Mouse (Mus musculus) ES-E14 (cell line): Measurements from ENCODE around the gene Pld5. TPM values are rescaled to one million over a fixed set of nuclear protein-coding genes. Genes with fewer than 3 reads are reported as not detected.

Experiments
- DNase-seq: peaks from one replicate; pipeline ENCODE4 v3.0.0-alpha.2; 2013; ENCODE audit warnings: low read depth, low spot score
- H3K27ac ChIP-seq: 2 replicates; pipeline ENCODE4 v1.5.1; 2012; ENCODE audit warnings: low read depth, mild to moderate bottlenecking, low read length, moderate library complexity, mixed read lengths; ENCODE audit not compliant: poor library complexity, insufficient read depth, severe bottlenecking
- H3K36me3 ChIP-seq: 2 replicates; pipeline ENCODE4 v1.6.1; 2012; ENCODE audit warnings: mild to moderate bottlenecking, low read length, moderate library complexity, mixed read lengths; ENCODE audit not compliant: control insufficient read depth, poor library complexity, insufficient read depth, severe bottlenecking
- H3K4me1 ChIP-seq, 2 experiments: fragments of 150-350 bp in 1 of 2; sonication (generic) in 1 of 2; 2 replicates each; pipeline ENCODE4 v1.6.1; 2012; ENCODE audit warnings: low read length in 2 of 2, mild to moderate bottlenecking in 1 of 2, mixed read lengths in 1 of 2; ENCODE audit not compliant: control insufficient read depth in 2 of 2, insufficient read depth in 2 of 2, poor library complexity in 1 of 2
- H3K4me3 ChIP-seq, 2 experiments: fragments of 150-350 bp in 1 of 2; sonication (generic) in 1 of 2; 2 replicates each; pipeline ENCODE4 v1.5.1; 2012; ENCODE audit warnings: low read length in 2 of 2, low read depth in 1 of 2, mild to moderate bottlenecking in 1 of 2, mixed read lengths in 1 of 2; ENCODE audit not compliant: insufficient read depth in 1 of 2, poor library complexity in 1 of 2, severe bottlenecking in 1 of 2
- H3K9ac ChIP-seq: 2 replicates; pipeline ENCODE4 v1.6.1; 2012; ENCODE audit warnings: low read depth, mild to moderate bottlenecking, low read length, mixed read lengths; ENCODE audit not compliant: poor library complexity, insufficient read depth, severe bottlenecking
- H3K9me3 ChIP-seq: fragments of 150-350 bp; sonication (generic); 2 replicates; pipeline ENCODE4 v1.6.1; 2012; ENCODE audit warnings: low read depth, mild to moderate bottlenecking, low read length; ENCODE audit not compliant: control insufficient read depth, insufficient read depth
- CHD2 ChIP-seq: IDR thresholded peaks from 2 replicates; pipeline ENCODE4 v1.6.1; 2014; ENCODE audit warnings: mild to moderate bottlenecking, low read depth, low read length, inconsistent platforms
- HCFC1 ChIP-seq: IDR thresholded peaks from 2 replicates; pipeline ENCODE4 v1.6.1; 2012; ENCODE audit warnings: low read length, inconsistent platforms, borderline replicate concordance; ENCODE audit not compliant: insufficient read depth
- MAFK ChIP-seq: IDR thresholded peaks from 2 replicates; pipeline ENCODE4 v1.6.1; 2014; ENCODE audit warnings: mild to moderate bottlenecking, low read depth, low read length, inconsistent platforms; ENCODE audit not compliant: insufficient read depth
- ZC3H11A ChIP-seq: IDR thresholded peaks from 2 replicates; pipeline ENCODE4 v1.6.1; 2012; ENCODE audit warnings: low read depth, mild to moderate bottlenecking, inconsistent platforms, low read length, borderline replicate concordance
- ZNF384 ChIP-seq: IDR thresholded peaks from 2 replicates; pipeline ENCODE4 v1.6.1; 2012; ENCODE audit warnings: low read depth, low read length, inconsistent platforms
- in situ Hi-C, 2 experiments: fragments of 600-800 bp; cut with MboI; formaldehyde crosslinking; loops; one replicate each; pipeline ENCODE4 v1.15.1; 2025; ENCODE audit warnings: low sequenced_read_pairs in 2 of 2, inconsistent platforms in 1 of 2; ENCODE audit not compliant: unreplicated experiment in 2 of 2
- total RNA-seq: library from RNA; depleted of rRNA; stranded (reverse); fragments of 300-350 nt; gene quantifications from 2 replicates; pipeline ENCODE4 v1.2.3, GENCODE M21; 2012

The Pld5 gene
- total RNA-seq, 1 experiment, result not detected

GRCm38 (mm10) chr1:176248717-176249030, 26.4 kb downstream of the Pld5 start:
- TF ChIP-seq CHD2 (no peak), ZNF384 (no peak), HCFC1 (no peak), ZC3H11A (no peak), MAFK (no peak)
- Histone ChIP-seq H3K9ac (no peak overlapping the region), H3K36me3 (no peaks in the 10 kb centered on the region), H3K27ac (no peak overlapping the region), H3K4me3 (no peak overlapping the region), H3K4me1 (no peaks in the 10 kb centered on the region), H3K9me3 (no peaks in the 10 kb centered on the region)
- DNase-seq, result no peak
- in situ Hi-C loops, result loop anchor here in 1 of 2 experiments (25.0 kb wide), 1 partner anchor 414 kb away; no protein-coding TSS in a partner anchor

- in situ Hi-C loops, result loop anchor here in 1 of 2 experiments (25.0 kb wide), 1 partner anchor 414 kb away; no protein-coding TSS in a partner anchor
- no peak for DNase-seq
- Histone ChIP-seq H3K27ac (no peak overlapping the region), H3K36me3 (no peaks in the 10 kb centered on the region), H3K4me3 (no peak overlapping the region), H3K4me1 (no peaks in the 10 kb centered on the region), H3K9ac (no peak overlapping the region), H3K9me3 (no peaks in the 10 kb centered on the region)
- TF ChIP-seq ZNF384, result no peak
These were observed 27.0 kb downstream of the Pld5 start for GRCm38 (mm10) chr1:176247885-176248716.

DNA sequence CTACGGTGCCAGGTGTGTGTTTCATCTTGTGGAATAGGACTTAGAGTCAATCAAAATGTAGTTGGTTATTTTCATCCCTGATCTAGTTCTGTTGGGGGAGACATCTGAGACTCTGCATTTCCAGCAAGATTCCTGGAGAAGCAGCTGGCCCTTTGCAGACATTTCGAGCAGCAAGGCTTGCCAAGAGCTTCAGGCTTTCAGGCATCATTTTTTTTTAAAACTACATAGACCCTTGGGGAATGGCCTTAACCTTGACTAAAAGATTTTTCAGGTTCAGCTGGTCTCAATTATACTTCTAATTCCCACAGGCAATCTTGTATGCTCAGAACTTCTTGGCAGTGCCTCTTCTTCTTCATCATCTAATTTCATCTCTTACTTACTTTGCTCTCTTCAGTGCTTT, 35.9 kb downstream of the Pld5 start:
- in situ Hi-C loops, result loop anchor here (10.0 to 25.0 kb wide), 2 partner anchors 423 to 426 kb away; no protein-coding TSS in a partner anchor
- no peak for TF ChIP-seq CHD2
- TF ChIP-seq HCFC1, result no peak
- no peak for TF ChIP-seq MAFK
- no peak for TF ChIP-seq ZNF384
- no peak for TF ChIP-seq ZC3H11A
- DNase-seq, result no peak
- no peaks in the 10 kb centered on the region for H3K9me3 ChIP-seq
- no peaks in the 10 kb centered on the region for H3K36me3 ChIP-seq
- no peak overlapping the region for H3K4me3 ChIP-seq
- no peaks in the 10 kb centered on the region for H3K4me1 ChIP-seq
- no peak overlapping the region for H3K9ac ChIP-seq
- no peak overlapping the region for H3K27ac ChIP-seq

DNA sequence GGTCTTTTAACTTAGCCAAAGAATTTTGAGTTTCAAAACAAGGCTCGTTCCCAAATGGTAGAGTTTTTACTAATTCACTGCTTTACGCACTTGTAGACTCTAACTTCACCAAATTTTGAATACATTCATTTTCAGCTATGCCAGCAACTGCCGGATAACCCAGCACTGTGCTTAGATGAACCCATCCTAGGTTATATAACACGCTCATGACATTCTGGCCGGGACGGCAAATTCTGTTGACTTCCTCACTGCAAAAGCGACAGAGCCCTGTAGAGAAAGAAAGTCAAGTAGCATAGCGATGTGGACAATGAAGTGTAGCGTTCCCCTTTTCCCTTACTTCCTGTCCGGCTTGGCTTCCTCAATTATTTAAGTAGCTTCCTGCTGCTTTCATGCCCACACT, 51.3 kb downstream of the Pld5 start:
- Histone ChIP-seq H3K9ac (no peak overlapping the region), H3K27ac (no peak overlapping the region), H3K4me1 (no peaks in the 10 kb centered on the region), H3K4me3 (no peak overlapping the region), H3K36me3 (no peaks in the 10 kb centered on the region), H3K9me3 (no peaks in the 10 kb centered on the region)
- in situ Hi-C loops, result no loop called here
- DNase-seq, result no peak
- TF ChIP-seq ZNF384 (no peak), HCFC1 (no peak), CHD2 (no peak), MAFK (no peak), ZC3H11A (no peak)

- DNase-seq, result peak; percentile 51
- Histone ChIP-seq H3K27ac (no peak overlapping the region), H3K4me3 (no peak overlapping the region), H3K36me3 (no peaks in the 10 kb centered on the region), H3K9ac (no peak overlapping the region), H3K4me1 (no peaks in the 10 kb centered on the region), H3K9me3 (no peaks in the 10 kb centered on the region)
- in situ Hi-C loops, result no loop called here
- TF ChIP-seq ZC3H11A (peak; percentile 67; the same call in 1 of the 2 replicates), MAFK (no peak), CHD2 (no peak), HCFC1 (no peak), ZNF384 (no peak)
These were observed 51.9 kb downstream of the Pld5 start for GRCm38 (mm10) chr1:176223196-176223595.
